Mouse (Mus musculus) lung, embryonic 16.5 days (tissue): ENCODE measurements around the gene Aifm2. TPM values are rescaled to one million over a fixed set of nuclear protein-coding genes. Genes with fewer than 3 reads are reported as not detected.
A peak's percentile ranks its signal among the peaks of the same experiment; 100 is the strongest.

Source experiments
- ATAC-seq: fragments of 200-750 bp; cut with Nextera tagmentation; 2 replicates; pipeline ENCODE4 v1.8.0; 2017; ENCODE audit warnings: low read depth, mild to moderate bottlenecking, moderate library complexity
- H3K27ac ChIP-seq: fragments of 300-500 bp; sonication (generic); 2 replicates; pipeline ENCODE4 v1.5.1; 2014; ENCODE audit warnings: mild to moderate bottlenecking, control low read depth, low read length
- H3K27me3 ChIP-seq: fragments of 300-500 bp; sonication (generic); 2 replicates; pipeline ENCODE4 v1.6.1; 2014; ENCODE audit warnings: low read depth, low read length, mixed read lengths; ENCODE audit not compliant: control insufficient read depth, insufficient read depth
- H3K36me3 ChIP-seq: fragments of 300-500 bp; sonication (generic); 2 replicates; pipeline ENCODE4 v1.6.1; 2014; ENCODE audit warnings: low read length; ENCODE audit not compliant: control insufficient read depth, insufficient read depth
- H3K4me1 ChIP-seq: fragments of 300-500 bp; sonication (generic); replicated peaks from 2 replicates; pipeline ENCODE4 v1.6.1; 2014; ENCODE audit warnings: low read length, mixed read lengths; ENCODE audit not compliant: control insufficient read depth, insufficient read depth
- H3K4me2 ChIP-seq: fragments of 300-500 bp; sonication (generic); 2 replicates; pipeline ENCODE4 v1.6.1; 2014; ENCODE audit warnings: low read depth, low read length, control low read depth
- H3K4me3 ChIP-seq: fragments of 300-500 bp; sonication (generic); 2 replicates; pipeline ENCODE4 v1.5.1; 2014; ENCODE audit warnings: mild to moderate bottlenecking, low read length, control low read depth
- H3K9ac ChIP-seq: fragments of 300-500 bp; sonication (generic); 2 replicates; pipeline ENCODE4 v1.6.1; 2014; ENCODE audit warnings: low read length, control low read depth
- H3K9me3 ChIP-seq: fragments of 300-500 bp; sonication (generic); 2 replicates; pipeline ENCODE4 v1.6.1; 2016; ENCODE audit warnings: low read length; ENCODE audit not compliant: control insufficient read depth
- WGBS: fragments of 180-500 bp; shearing (Covaris S2); extraction: QIAGEN DNeasy Blood & Tissue Kit; methylation state at CpG from one replicate; pipeline ENCODE4 v1.1.7; 2014; 5-methylcytosine and 5-hydroxymethylcytosine counted together
- polyA plus RNA-seq: library from polyadenylated mRNA; unstranded; fragments of >200 nt; fragmentation: Nextera tagmentation; extraction: Ambion mirVana; gene quantifications from 2 replicates; pipeline ENCODE4 v1.2.1, GENCODE M21; 2015

Gene Aifm2
- polyA plus RNA-seq, 1 experiment from 2014 or later, result 16.9 TPM

DNA sequence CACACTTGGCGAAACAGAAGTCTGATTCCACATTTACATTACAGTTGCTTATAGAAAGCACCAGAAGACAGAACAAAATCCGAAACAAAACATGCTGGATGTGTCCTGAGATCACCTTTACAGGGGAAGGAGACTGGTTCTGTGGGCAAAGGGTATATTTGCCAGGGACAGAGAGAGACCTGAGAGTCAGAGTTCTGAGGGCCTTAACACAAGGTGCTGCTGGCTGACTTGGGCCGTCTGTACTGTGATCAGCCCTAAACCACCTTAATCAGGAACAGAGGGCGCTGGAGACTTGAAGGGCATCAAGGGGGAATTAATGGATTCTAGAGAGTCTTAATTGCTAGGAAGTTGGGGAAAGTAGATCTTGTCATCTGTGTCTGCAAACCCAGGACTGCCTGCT is 21.5 kb upstream of the Aifm2 start:
- WGBS, result 79% methylated on average over 4 of the region's 4 CpGs
- H3K9ac ChIP-seq, result no peak overlapping the region
- H3K27me3 ChIP-seq, result no peaks in the 10 kb centered on the region
- no peak overlapping the region for H3K27ac ChIP-seq
- H3K4me2 ChIP-seq, result no peak overlapping the region
- H3K9me3 ChIP-seq, result no peaks in the 10 kb centered on the region
- ATAC-seq, result no peak
- H3K4me3 ChIP-seq, result no peak overlapping the region
- peaks cover 13% of the 10 kb centered on the region for H3K4me1 ChIP-seq
- peaks cover 34% of the 10 kb centered on the region for H3K36me3 ChIP-seq

DNA sequence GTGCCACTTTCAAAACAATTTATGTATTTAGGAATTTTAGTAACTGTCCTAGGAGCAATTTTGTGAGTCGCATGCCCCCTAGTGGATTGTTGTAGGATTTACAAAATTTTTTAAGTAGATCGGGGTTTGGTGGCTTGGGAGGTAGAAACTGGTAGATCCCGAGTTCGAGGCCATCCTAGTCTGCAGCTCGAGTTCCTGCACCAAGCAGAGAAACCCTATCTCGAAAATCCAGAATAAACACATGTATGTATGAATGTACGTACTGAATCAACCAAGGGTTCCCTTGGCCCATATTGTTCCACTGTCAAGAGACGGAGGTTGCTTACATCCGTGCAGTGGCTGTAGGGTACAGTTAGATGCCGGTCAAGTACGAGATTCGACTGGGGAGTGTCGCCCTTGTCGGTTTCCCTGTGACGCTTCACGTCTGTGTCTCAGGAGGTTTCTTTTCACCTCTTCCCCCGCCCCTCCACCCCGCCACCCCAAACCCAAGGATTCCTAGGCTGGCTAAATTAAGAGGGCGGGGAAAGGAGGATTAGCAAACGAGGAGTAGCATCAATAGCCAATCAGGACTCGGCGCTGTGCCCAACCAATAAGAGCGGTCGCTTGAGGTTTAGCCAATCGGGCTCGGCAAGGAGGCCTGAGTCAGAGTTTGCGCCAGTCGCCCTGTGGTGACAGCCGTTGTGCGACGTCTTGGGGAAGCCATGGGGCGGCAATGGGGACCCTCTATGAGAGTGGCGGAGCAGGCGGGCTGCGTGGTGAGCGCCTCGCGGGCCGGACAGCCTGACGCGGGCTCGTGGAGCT is 20.0 kb upstream of the Aifm2 start, which contains the start of gene Tysnd1:
Gene Tysnd1 (plus strand): TSS at position 645 of the 801 bp plus-strand sequence.
- peak; percentile 96 for ATAC-seq
- Histone ChIP-seq H3K27ac (peak within 1 kb of the TSS; percentile 53; the same call in 1 of the 2 replicates), H3K9ac (peak within 1 kb of the TSS; percentile 75), H3K27me3 (no peaks in the 10 kb centered on the region), H3K4me3 (peak within 1 kb of the TSS; percentile 95), H3K9me3 (no peaks in the 10 kb centered on the region), H3K4me1 (peaks cover 13% of the 10 kb centered on the region), H3K36me3 (peaks cover 23% of the 10 kb centered on the region), H3K4me2 (peak within 1 kb of the TSS; percentile 100)
- under 1% methylated on average over 42 of the region's 42 CpGs for WGBS

- peak; percentile 13; the same call in 1 of the 2 replicates for ATAC-seq
- peaks cover 18% of the 10 kb centered on the region for H3K36me3 ChIP-seq
Observed at GRCm38 (mm10) chr10:61695703-61696559, 19.1 kb upstream of the Aifm2 start.

DNA sequence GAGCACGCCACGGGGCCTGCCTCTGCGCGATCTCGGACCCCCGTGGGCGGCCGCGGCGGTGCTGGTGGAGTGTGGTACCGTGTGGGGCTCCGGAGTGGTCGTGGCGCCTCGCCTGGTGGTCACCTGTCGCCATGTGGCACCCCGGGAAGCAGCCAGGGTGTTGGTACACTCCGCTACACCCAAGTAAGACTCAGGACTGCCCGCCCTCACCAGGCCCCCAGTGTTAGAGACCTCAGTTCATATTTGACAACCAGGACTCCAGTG is 18.6 kb upstream of the Aifm2 start:
- peak overlapping the region; percentile 100 for H3K4me2 ChIP-seq
- ATAC-seq, result no peak
- WGBS, result 9% methylated on average over 19 of the region's 19 CpGs
- H3K9me3 ChIP-seq, result no peaks in the 10 kb centered on the region
- H3K4me1 ChIP-seq, result peaks cover 13% of the 10 kb centered on the region
- no peak overlapping the region for H3K27ac ChIP-seq
- H3K9ac ChIP-seq, result peak overlapping the region; percentile 75
- peak overlapping the region; percentile 95 for H3K4me3 ChIP-seq
- H3K27me3 ChIP-seq, result no peaks in the 10 kb centered on the region
- peaks cover 12% of the 10 kb centered on the region for H3K36me3 ChIP-seq

More at GRCm38 (mm10) chr10:61695703-61696559, 19.1 kb upstream of the Aifm2 start:
- H3K27me3 ChIP-seq, result no peaks in the 10 kb centered on the region
- H3K9me3 ChIP-seq, result no peaks in the 10 kb centered on the region
- H3K4me3 ChIP-seq, result peak overlapping the region; percentile 95
- under 1% methylated on average over 102 of the region's 111 CpGs for WGBS
- H3K4me1 ChIP-seq, result peaks cover 13% of the 10 kb centered on the region
- H3K9ac ChIP-seq, result peak overlapping the region; percentile 75
- peak overlapping the region; percentile 100 for H3K4me2 ChIP-seq
- H3K27ac ChIP-seq, result peak overlapping the region; percentile 15; the same call in 1 of the 2 replicates

GRCm38 (mm10) chr10:61697028-61697427 is 18.0 kb upstream of the Aifm2 start:
- H3K4me3 ChIP-seq, result peak overlapping the region; percentile 95
- peaks cover 13% of the 10 kb centered on the region for H3K4me1 ChIP-seq
- H3K4me2 ChIP-seq, result peak overlapping the region; percentile 100
- no peaks in the 10 kb centered on the region for H3K9me3 ChIP-seq
- no peak for ATAC-seq
- H3K9ac ChIP-seq, result 0 out of 2 replicates have a peak overlapping the region, but pooled peaks have one; percentile 75
- WGBS, result 83% methylated on average over 2 of the region's 2 CpGs
- no peak overlapping the region for H3K27ac ChIP-seq
- no peaks in the 10 kb centered on the region for H3K27me3 ChIP-seq
- peaks cover 9% of the 10 kb centered on the region for H3K36me3 ChIP-seq

- H3K9ac ChIP-seq, result no peak overlapping the region
- H3K36me3 ChIP-seq, result peaks cover 11% of the 10 kb centered on the region
- no peak for ATAC-seq
- no peak overlapping the region for H3K4me3 ChIP-seq
- no peaks in the 10 kb centered on the region for H3K27me3 ChIP-seq
- 68% methylated on average over 4 of the region's 4 CpGs for WGBS
- no peak overlapping the region for H3K27ac ChIP-seq
- H3K4me1 ChIP-seq, result no peaks in the 10 kb centered on the region
- H3K9me3 ChIP-seq, result no peaks in the 10 kb centered on the region
- H3K4me2 ChIP-seq, result no peak overlapping the region
Observed at GRCm38 (mm10) chr10:61704663-61705062, 10.4 kb upstream of the Aifm2 start.

- peak; percentile 49; the same call in 1 of the 2 replicates for ATAC-seq
- no peak overlapping the region for H3K9ac ChIP-seq
- no peaks in the 10 kb centered on the region for H3K4me1 ChIP-seq
- H3K27me3 ChIP-seq, result no peaks in the 10 kb centered on the region
- no peaks in the 10 kb centered on the region for H3K9me3 ChIP-seq
- no peak overlapping the region for H3K4me3 ChIP-seq
- peaks cover 11% of the 10 kb centered on the region for H3K36me3 ChIP-seq
- no peak overlapping the region for H3K4me2 ChIP-seq
- no peak overlapping the region for H3K27ac ChIP-seq
- 65% methylated on average over 6 of the region's 6 CpGs for WGBS
Observed at GRCm38 (mm10) chr10:61706412-61707375, 8.4 kb upstream of the Aifm2 start.

DNA sequence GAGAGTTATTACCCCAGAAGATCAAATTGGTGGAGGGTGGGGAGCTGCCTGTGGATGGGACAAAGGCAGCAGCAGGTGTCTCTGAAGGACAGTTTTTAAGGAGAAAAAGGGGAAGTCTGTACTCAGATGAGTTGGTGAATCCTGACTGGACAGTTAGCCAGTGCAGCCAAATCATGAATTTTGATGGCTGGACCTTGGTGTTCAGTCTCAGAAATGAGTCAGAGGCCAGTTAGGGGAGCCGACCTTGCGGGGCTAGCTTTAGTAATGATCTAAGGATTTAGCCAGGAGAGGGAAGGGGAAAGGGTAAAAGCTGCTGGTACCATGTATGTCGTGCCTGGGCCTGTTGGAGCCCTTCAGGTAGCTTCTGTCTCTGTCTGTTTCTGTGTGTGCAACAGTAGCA is 1.5 kb upstream of the Aifm2 start:
- 78% methylated on average over 3 of the region's 3 CpGs for WGBS
- no peak overlapping the region for H3K4me3 ChIP-seq
- no peak for ATAC-seq

More for the DNA sequence above, 1.5 kb upstream of the Aifm2 start:
- Histone ChIP-seq H3K4me1 (peaks cover 7% of the 10 kb centered on the region), H3K27ac (no peak overlapping the region), H3K36me3 (no peaks in the 10 kb centered on the region), H3K4me2 (no peak overlapping the region), H3K27me3 (no peaks in the 10 kb centered on the region), H3K9me3 (no peaks in the 10 kb centered on the region), H3K9ac (no peak overlapping the region)
